Mouse (Mus musculus) heart, postnatal 0 days (tissue): ENCODE measurements around the gene Kif13a. TPM values are rescaled to one million over a fixed set of nuclear protein-coding genes. Genes with fewer than 3 reads are reported as not detected.

Experiments used
- ATAC-seq: fragments of 200-750 bp; cut with Nextera tagmentation; 2 replicates; pipeline ENCODE4 v1.8.0; 2017; ENCODE audit warnings: low read depth, moderate number of reproducible peaks, moderate library complexity; ENCODE audit not compliant: insufficient read depth
- DNase-seq: peaks from one replicate; pipeline ENCODE4 v3.0.0-alpha.2; 2016; ENCODE audit warnings: low spot score
- H3K27ac ChIP-seq: fragments of 300-500 bp; sonication (generic); 2 replicates; pipeline ENCODE4 v1.5.1; 2014; ENCODE audit warnings: low read depth, mild to moderate bottlenecking
- H3K27me3 ChIP-seq: fragments of 300-500 bp; sonication (generic); 2 replicates; pipeline ENCODE4 v1.6.1; 2014; ENCODE audit warnings: low read length, mixed read lengths; ENCODE audit not compliant: control insufficient read depth, insufficient read depth
- H3K36me3 ChIP-seq: fragments of 300-500 bp; sonication (generic); replicated peaks from 2 replicates; pipeline ENCODE4 v1.6.1; 2014; ENCODE audit warnings: low read length, mixed read lengths; ENCODE audit not compliant: control insufficient read depth, insufficient read depth
- H3K4me1 ChIP-seq: fragments of 300-500 bp; sonication (generic); 2 replicates; pipeline ENCODE4 v1.6.1; 2014; ENCODE audit warnings: antibody characterized with exemption; ENCODE audit not compliant: control insufficient read depth, insufficient read depth
- H3K4me2 ChIP-seq: fragments of 300-500 bp; sonication (generic); 2 replicates; pipeline ENCODE4 v1.6.1; 2014; ENCODE audit warnings: low read depth, mild to moderate bottlenecking, low read length, moderate library complexity
- H3K4me3 ChIP-seq: fragments of 300-500 bp; sonication (generic); 2 replicates; pipeline ENCODE4 v1.5.1; 2014; ENCODE audit warnings: low read depth, low read length
- H3K9ac ChIP-seq: fragments of 300-500 bp; sonication (generic); replicated peaks from 2 replicates; pipeline ENCODE4 v1.6.1; 2014; ENCODE audit warnings: low read depth, low read length, mixed read lengths
- H3K9me3 ChIP-seq: fragments of 300-500 bp; sonication (generic); replicated peaks from 2 replicates; pipeline ENCODE4 v1.6.1; 2016; ENCODE audit warnings: low read length; ENCODE audit not compliant: control insufficient read depth
- CTCF ChIP-seq: IDR thresholded peaks from 2 replicates; pipeline ENCODE4 v1.5.1; 2016; ENCODE audit warnings: antibody characterized with exemption, control low read depth, low read depth
- EP300 ChIP-seq: IDR thresholded peaks from 2 replicates; pipeline ENCODE4 v1.6.1; 2016; ENCODE audit warnings: antibody characterized with exemption, low read depth
- WGBS: fragments of 180-500 bp; shearing (Covaris S2); extraction: QIAGEN DNeasy Blood & Tissue Kit; methylation state at CpG from one replicate; pipeline ENCODE4 v1.1.7; 2014; 5-methylcytosine and 5-hydroxymethylcytosine counted together
- polyA plus RNA-seq: library from polyadenylated mRNA; unstranded; fragments of >200 nt; fragmentation: Nextera tagmentation; extraction: Ambion mirVana; gene quantifications from 2 replicates; pipeline ENCODE4 v1.2.1, GENCODE M21; 2015
- total RNA-seq: library from RNA; depleted of rRNA; stranded (reverse); fragments of >200 nt; gene quantifications from 2 replicates; pipeline ENCODE4 v1.2.3, GENCODE M21; 2014; ENCODE audit warnings: low replicate concordance

Kif13a gene
- total and polyA plus RNA-seq, 2 experiments from 2014 or later = 36.7 to 81.8 TPM

DNA sequence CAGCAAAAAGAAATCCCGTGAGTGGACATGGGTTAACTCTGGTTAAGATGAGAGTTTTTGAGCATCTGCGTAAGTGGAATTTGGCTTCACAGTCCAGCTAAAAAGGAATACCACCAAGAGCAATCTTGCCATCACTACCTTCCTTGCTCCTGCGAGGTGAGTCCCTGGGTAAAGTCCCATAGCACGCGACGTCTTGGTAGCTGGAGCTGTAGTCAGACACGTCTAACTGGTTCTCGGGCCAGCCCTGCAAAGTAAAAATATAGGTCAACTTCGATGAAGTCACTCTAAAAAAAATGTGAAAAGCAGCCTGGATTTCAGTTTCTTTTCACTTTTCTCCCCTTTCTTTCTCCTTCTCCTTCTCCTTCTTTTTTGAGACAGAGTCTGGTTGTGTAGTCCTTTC is 166.5 kb downstream of the Kif13a start:
- TF ChIP-seq EP300 = no peak
- no peak for TF ChIP-seq CTCF
- Histone ChIP-seq H3K9me3 (no peaks in the 10 kb centered on the region), H3K4me1 (no peaks in the 10 kb centered on the region), H3K27me3 (no peaks in the 10 kb centered on the region), H3K9ac (no peak overlapping the region), H3K4me3 (no peak overlapping the region), H3K27ac (no peak overlapping the region), H3K36me3 (peaks cover 88% of the 10 kb centered on the region), H3K4me2 (no peak overlapping the region)
- DNase-seq = no peak
- no peak for ATAC-seq
- WGBS = 97% methylated on average over 9 of the region's 9 CpGs

GRCm38 (mm10) chr13:46760921-46761320 is 168.7 kb downstream of the Kif13a start:
- DNase-seq = no peak
- H3K4me2 ChIP-seq = no peak overlapping the region
- H3K4me1 ChIP-seq = no peaks in the 10 kb centered on the region
- H3K9ac ChIP-seq = no peak overlapping the region
- TF ChIP-seq EP300 (no peak), CTCF (no peak)
- 84% methylated on average over 6 of the region's 6 CpGs for WGBS
- no peaks in the 10 kb centered on the region for H3K27me3 ChIP-seq
- peaks cover 86% of the 10 kb centered on the region for H3K36me3 ChIP-seq
- no peaks in the 10 kb centered on the region for H3K9me3 ChIP-seq
- H3K27ac ChIP-seq = no peak overlapping the region
- H3K4me3 ChIP-seq = no peak overlapping the region
- no peak for ATAC-seq

- no peak for DNase-seq
- Histone ChIP-seq H3K4me3 (no peak overlapping the region), H3K9me3 (no peaks in the 10 kb centered on the region), H3K9ac (no peak overlapping the region), H3K4me2 (no peak overlapping the region), H3K27me3 (no peaks in the 10 kb centered on the region), H3K36me3 (peaks cover 73% of the 10 kb centered on the region), H3K4me1 (no peaks in the 10 kb centered on the region), H3K27ac (no peak overlapping the region)
- 82% methylated on average over 8 of the region's 8 CpGs for WGBS
- TF ChIP-seq CTCF (no peak), EP300 (no peak)
- no peak for ATAC-seq
Observed at GRCm38 (mm10) chr13:46759281-46759809, 170.3 kb downstream of the Kif13a start.

GRCm38 (mm10) chr13:46758627-46759026 is 171.0 kb downstream of the Kif13a start:
- no peaks in the 10 kb centered on the region for H3K9me3 ChIP-seq
- TF ChIP-seq CTCF (no peak), EP300 (no peak)
- peaks cover 67% of the 10 kb centered on the region for H3K36me3 ChIP-seq
- no peaks in the 10 kb centered on the region for H3K27me3 ChIP-seq
- no peak overlapping the region for H3K27ac ChIP-seq
- 95% methylated on average over 13 of the region's 13 CpGs for WGBS
- DNase-seq (no peak), ATAC-seq (no peak)
- no peaks in the 10 kb centered on the region for H3K4me1 ChIP-seq
- H3K4me3 ChIP-seq = no peak overlapping the region
- H3K9ac ChIP-seq = no peak overlapping the region
- no peak overlapping the region for H3K4me2 ChIP-seq

DNA sequence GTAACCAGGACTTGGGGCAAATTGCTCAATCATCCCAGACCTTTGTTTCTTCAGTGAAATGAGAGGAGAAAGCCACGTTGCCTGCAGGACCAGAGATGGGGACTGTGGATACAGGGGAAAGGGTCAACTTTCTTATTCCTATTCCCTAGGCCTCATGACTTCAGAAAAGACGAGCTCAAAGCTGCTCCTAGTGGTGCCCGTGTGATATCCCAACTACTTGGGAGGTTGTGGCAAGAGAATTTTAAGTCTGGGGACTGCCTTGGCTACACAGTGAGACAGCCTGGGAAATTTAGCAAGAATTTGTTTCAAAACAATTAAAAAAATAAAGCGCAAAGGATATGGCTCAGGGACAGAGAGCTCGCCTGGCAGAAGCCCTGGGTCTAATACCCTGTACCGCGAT is 171.7 kb downstream of the Kif13a start:
- no peaks in the 10 kb centered on the region for H3K27me3 ChIP-seq
- H3K9ac ChIP-seq = no peak overlapping the region
- 90% methylated on average over 7 of the region's 7 CpGs for WGBS
- TF ChIP-seq CTCF (no peak), EP300 (no peak)
- ATAC-seq (no peak), DNase-seq (no peak)
- H3K4me1 ChIP-seq = no peaks in the 10 kb centered on the region
- no peaks in the 10 kb centered on the region for H3K9me3 ChIP-seq
- H3K36me3 ChIP-seq = peaks cover 66% of the 10 kb centered on the region
- H3K4me3 ChIP-seq = no peak overlapping the region
- no peak overlapping the region for H3K27ac ChIP-seq
- H3K4me2 ChIP-seq = no peak overlapping the region

DNA sequence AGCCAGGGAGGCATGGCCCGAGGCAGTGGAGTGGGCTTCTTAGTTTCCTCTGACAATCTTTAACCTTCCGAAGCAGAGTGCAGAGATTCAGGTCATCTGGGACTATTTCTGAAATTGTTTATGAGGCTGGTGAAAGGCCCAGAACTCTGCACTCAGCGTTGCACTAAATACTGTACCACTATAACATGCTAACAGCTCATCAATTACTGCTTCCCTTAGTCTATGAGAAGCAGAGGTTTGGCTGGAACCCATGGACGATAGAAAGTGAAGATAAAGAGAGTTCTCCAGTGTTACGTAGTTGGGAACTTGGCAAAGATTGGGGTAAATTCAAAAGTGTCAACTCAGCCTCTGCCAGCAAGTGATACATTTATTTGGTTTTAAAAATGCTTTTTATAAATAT is 176.4 kb downstream of the Kif13a start:
- WGBS = 74% methylated on average over 5 of the region's 5 CpGs
- Histone ChIP-seq H3K27ac (no peak overlapping the region), H3K4me1 (no peaks in the 10 kb centered on the region), H3K4me3 (no peak overlapping the region), H3K4me2 (no peak overlapping the region), H3K9ac (no peak overlapping the region), H3K36me3 (peaks cover 63% of the 10 kb centered on the region), H3K27me3 (no peaks in the 10 kb centered on the region), H3K9me3 (no peaks in the 10 kb centered on the region)
- TF ChIP-seq EP300 (no peak), CTCF (no peak)
- DNase-seq = no peak
- no peak for ATAC-seq
